Mouse (Mus musculus) hematopoietic stem cell, adult 5-6 weeks (primary cell): ENCODE measurements around the gene Sbpl. TPM values are rescaled to one million over a fixed set of nuclear protein-coding genes. Genes with fewer than 3 reads are reported as not detected.
"Not testable (repeated sequence)": the region's sequence is repeated elsewhere in the genome, so short reads cannot be mapped to it uniquely, and the experiment has no call there.

ENCODE experiments used
- ATAC-seq, 2 experiments: fragments of 125-278 bp in 1 of 2; replicated peaks in 1 of 2; 2 replicates each; pipeline ENCODE4 v1.8.0; 2016 to 2017; ENCODE audit warnings: inconsistent platforms in 2 of 2, mild to moderate bottlenecking in 2 of 2, moderate number of reproducible peaks in 2 of 2, low read depth in 1 of 2, moderate TSS enrichment in 1 of 2; ENCODE audit not compliant: low FRiP score in 2 of 2, poor library complexity in 2 of 2, severe bottlenecking in 2 of 2, insufficient read depth in 1 of 2, low TSS enrichment in 1 of 2
- total RNA-seq: library from RNA; stranded (forward); fragments of 172-1452, 232-1000 nt; gene quantifications from 2 replicates; pipeline ENCODE4 v1.2.3, GENCODE M21; 2017

The Sbpl gene
- total RNA-seq, 1 experiment from 2014 or later: not detected

GRCm38 (mm10) chr17:23968780-23969179, 13.7 kb upstream of the Sbpl start:
- no peak for ATAC-seq

- ATAC-seq: peak; percentile 67 to 81
These were observed 11.8 kb upstream of the Sbpl start for GRCm38 (mm10) chr17:23966658-23967401.

DNA sequence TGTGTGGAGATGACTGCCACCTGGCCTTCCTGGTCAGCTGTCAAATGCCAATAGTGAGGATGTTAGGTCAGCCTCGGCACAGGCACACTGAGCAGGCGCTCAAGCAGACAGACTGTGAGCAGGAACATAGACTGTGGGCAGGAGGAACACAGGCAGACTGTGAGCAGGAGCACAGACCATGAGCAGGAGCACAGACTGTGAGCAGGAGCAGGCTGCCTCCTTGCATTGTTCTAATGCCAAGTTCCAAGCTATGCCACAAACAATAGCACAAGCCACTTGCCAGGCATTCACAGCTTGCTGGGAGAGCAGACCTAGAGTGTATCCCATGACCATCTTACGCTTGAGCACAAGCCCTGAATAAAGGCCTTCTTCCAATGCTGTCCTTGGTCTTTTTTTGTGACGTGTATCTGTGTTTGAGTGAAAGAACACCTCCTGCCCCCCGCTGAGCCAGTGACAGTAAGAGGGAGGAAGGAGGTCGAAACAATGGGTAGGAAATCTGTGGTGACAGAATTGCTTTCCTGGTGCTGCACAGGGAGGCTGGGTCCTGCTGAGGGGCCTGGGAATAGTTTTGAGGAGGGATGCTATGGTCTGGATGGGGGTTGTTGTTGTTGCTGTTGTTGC, 10.8 kb upstream of the Sbpl start:
- no peak for ATAC-seq

- no peak for ATAC-seq
These were observed 6.6 kb upstream of the Sbpl start for GRCm38 (mm10) chr17:23961573-23962122.

DNA sequence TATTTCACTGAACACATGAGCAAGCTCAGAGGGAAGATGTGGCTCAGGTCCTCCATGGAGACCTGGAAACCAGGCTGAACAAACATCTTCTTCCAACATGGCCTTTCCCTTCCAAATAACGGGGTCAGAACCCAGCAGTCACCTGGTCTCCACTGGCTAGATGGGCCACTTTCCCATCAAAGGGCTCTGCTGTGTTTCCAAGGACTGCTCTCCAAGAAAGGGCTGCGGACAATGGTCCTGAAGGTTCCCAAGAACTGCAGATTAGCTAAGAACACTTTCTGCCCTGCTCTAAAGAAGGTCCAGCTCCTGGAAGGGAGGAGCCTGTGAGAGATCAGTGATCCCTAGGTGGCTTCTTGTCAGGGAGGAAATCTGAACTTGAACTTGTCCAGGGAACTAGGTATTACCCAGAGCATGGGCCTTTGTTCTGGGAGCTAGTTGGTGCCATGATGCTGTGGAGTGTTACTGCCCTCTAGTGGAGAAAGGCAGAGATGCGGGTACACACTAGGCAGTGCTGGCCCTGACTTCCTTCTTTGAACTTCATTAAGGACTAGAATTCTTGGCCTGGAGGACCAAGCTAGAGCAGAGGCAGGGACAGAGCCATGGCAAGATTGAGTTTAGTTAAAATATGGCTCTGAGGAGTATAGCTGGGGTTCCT, 5.1 kb upstream of the Sbpl start:
- peak; percentile 91 to 93 for ATAC-seq

DNA sequence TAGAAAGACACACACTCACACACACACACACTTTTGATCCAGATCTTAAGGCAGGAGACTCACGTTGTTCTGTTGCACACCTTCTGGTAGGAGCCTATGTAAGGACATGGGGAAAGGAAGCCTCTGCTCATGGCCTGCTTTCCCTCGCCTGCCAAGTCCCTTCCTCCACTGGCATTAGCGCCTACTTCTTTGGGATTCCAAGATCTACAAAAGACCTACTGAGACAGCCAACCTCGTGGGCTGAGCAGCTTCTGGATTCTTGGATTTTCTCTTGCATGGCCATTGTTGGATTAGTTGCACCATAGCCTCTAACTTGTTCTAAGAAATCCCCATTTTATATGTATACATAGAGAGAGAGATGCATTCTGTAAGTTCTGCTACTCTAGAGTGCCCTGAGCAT, 4.2 kb downstream of the Sbpl start:
- ATAC-seq: not testable (repeated sequence)

- ATAC-seq: no peak
These were observed 6.0 kb downstream of the Sbpl start for GRCm38 (mm10) chr17:23949068-23949467.

- not testable (repeated sequence) for ATAC-seq
These were observed 7.6 kb downstream of the Sbpl start for GRCm38 (mm10) chr17:23947486-23947885.

DNA sequence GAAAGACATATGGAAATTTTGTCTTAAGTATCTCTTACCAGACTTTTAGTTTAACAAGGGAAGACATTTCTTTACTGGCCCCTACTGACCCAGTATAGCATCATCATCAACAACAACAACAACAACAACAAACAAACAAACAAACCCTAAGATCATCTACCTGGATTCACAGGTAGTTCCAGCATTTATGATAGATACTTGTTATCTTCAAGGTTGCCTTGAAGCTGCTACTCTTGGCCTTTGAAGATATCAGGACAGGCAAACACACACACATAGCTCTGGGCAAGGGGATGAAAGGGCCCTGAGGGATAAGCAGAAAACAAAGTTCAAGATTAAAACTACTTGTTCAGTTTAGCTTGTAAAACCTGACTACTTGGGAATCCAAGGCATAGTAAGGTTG, 13.7 kb downstream of the Sbpl start, which contains the start of gene Sbp:
Gene Sbp, plus strand, starts transcription at position 301 of the 400 bp plus-strand sequence.
- ATAC-seq: no peak

DNA sequence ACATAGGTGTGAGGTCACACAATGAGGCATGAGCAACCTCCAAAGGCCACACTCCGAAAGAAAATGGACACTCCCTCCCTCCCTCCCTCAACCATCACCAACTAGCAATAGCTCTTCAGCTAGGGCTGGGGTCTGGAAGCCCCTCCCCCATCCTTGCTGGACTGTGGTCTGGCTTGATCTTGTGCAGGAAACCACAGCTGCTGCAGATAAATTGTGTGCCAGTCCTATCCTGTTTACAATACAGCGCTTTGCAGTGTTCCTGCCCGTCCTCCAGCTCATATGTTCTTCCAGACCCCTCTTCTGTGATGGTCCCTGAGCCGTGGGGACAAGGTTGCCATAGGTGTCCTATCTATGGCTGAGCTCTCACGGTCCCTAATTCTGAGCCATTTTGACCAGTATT, 23.9 kb downstream of the Sbpl start:
- no peak for ATAC-seq

DNA sequence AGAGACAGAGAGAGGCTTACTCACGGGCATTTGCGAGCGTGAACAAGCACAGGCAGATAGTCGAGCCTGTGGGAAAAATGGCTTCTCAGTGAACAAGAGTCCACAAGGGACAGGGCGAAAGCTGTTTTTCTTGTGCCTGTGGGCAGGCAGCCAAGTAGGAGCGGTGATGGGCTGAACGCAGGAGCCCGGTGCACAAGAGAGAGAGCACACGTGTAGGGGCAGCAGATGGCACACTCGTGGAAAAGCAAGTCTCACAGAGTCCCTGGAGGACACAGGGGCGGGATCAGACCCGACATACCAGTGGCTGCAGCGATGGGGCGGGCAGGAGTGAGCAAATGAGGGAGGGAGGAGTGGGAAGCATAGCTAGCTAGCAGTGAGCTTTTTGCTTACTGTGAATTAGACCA, 30.0 kb downstream of the Sbpl start:
- ATAC-seq: peak; percentile 56 to 59

- peak; percentile 97 to 98 for ATAC-seq
These were observed 30.5 kb downstream of the Sbpl start for GRCm38 (mm10) chr17:23924531-23925007.

DNA sequence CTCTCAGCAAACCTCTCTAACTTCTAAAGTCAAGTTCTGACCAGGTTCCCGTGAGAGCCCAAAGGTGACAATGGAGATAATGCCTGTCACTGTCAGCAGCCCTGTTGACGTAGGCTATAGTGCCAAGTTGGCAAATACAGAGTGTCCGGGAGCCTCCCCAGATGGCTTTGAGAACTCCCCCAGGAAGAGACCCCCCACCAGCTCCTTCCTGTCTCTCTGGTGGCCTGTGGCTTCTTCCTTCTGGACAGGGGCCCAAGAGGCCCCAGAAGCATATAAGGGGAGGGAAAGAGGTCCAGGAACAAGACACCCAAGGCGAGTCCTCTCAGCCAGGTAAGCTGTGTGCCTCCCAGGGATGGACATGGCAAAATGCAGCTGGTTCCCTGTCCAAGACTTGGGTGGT, 37.9 kb downstream of the Sbpl start, which contains the start of gene Dcpp3:
Gene Dcpp3, plus strand, starts transcription at position 301 of the 400 bp plus-strand sequence.
- ATAC-seq: not testable (repeated sequence)

Other genes with a start within 250 kb of the Sbpl start
- not detected in 2 replicates for gene 1520401A03Rik, start 232.5 kb downstream of the Sbpl start, total RNA-seq
- 13.9 and 14.3 TPM in 2 replicates for gene Pkmyt1, start 228.9 kb downstream of the Sbpl start, total RNA-seq
- 2.3 and 3.4 TPM in 2 replicates for gene Paqr4, start 214.4 kb downstream of the Sbpl start, total RNA-seq
- gene Kremen2, start 209.4 kb downstream of the Sbpl start, total RNA-seq: not detected in 2 replicates
- gene Flywch1, start 183.7 kb downstream of the Sbpl start, total RNA-seq: 26.3 and 33.2 TPM in 2 replicates
- 6.3 and 9.1 TPM in 2 replicates for gene Flywch2, start 169.2 kb downstream of the Sbpl start, total RNA-seq
- 133 and 212 TPM in 2 replicates for gene Srrm2, start 164.7 kb downstream of the Sbpl start, total RNA-seq
- gene Elob, start 126.1 kb downstream of the Sbpl start, total RNA-seq: 82.3 and 105 TPM in 2 replicates
- gene Prss33, start 119.2 kb downstream of the Sbpl start, total RNA-seq: 0.65 TPM in 1 of 2 replicates, not detected in the other
- not detected in 2 replicates for gene Prss32, start 111.4 kb downstream of the Sbpl start, total RNA-seq
- not detected in 2 replicates for gene Prss41, start 111.1 kb downstream of the Sbpl start, total RNA-seq
- not detected in 2 replicates for gene Prss21, start 87.2 kb downstream of the Sbpl start, total RNA-seq
- gene Dcpp1, start 74.4 kb downstream of the Sbpl start, total RNA-seq: not detected in 2 replicates
- gene Dcpp2, start 74.4 kb downstream of the Sbpl start, total RNA-seq: not detected in 2 replicates
- gene Dcpp3, start 37.8 kb downstream of the Sbpl start, total RNA-seq: not detected in 2 replicates
- gene Sbp, start 13.6 kb downstream of the Sbpl start, total RNA-seq: not detected in 2 replicates
- gene Prss30, start 25.3 kb upstream of the Sbpl start, total RNA-seq: 0.69 TPM in 1 of 2 replicates, not detected in the other
- gene Prss22, start 42.8 kb upstream of the Sbpl start, total RNA-seq: not detected in 2 replicates
- not detected in 2 replicates for gene Prss27, start 82.9 kb upstream of the Sbpl start, total RNA-seq
- gene Kctd5, start 118.2 kb upstream of the Sbpl start, total RNA-seq: 20.0 and 21.4 TPM in 2 replicates
- 42.8 and 49.0 TPM in 2 replicates for gene Pdpk1, start 195.7 kb upstream of the Sbpl start, total RNA-seq
- gene Amdhd2, start 208.5 kb upstream of the Sbpl start, total RNA-seq: 17.0 and 19.1 TPM in 2 replicates
- gene Atp6v0c, start 214.4 kb upstream of the Sbpl start, total RNA-seq: 65.1 and 74.2 TPM in 2 replicates